Mouse (Mus musculus) midbrain, embryonic 13.5 days (tissue): ENCODE measurements at regions not wholly inside any gene's neighbourhood (a gene's known extent, or its start where the extent isn't known, plus 50 kb on each side); places are given as distances from the start of the nearest gene placed in this dataset.

ENCODE experiments used
- ATAC-seq: fragments of 200-750 bp; cut with Nextera tagmentation; 2 replicates; pipeline ENCODE4 v1.8.0; 2017; ENCODE audit warnings: mild to moderate bottlenecking, moderate TSS enrichment, moderate library complexity
- H3K27ac ChIP-seq: fragments of 300-500 bp; sonication (generic); 2 replicates; pipeline ENCODE4 v1.5.1; 2015; ENCODE audit warnings: inconsistent platforms, mild to moderate bottlenecking, moderate library complexity
- H3K27me3 ChIP-seq: fragments of 300-500 bp; sonication (generic); 2 replicates; pipeline ENCODE4 v1.6.1; 2015; ENCODE audit warnings: mild to moderate bottlenecking, inconsistent platforms
- H3K36me3 ChIP-seq: fragments of 300-500 bp; sonication (generic); 2 replicates; pipeline ENCODE4 v1.6.1; 2015; ENCODE audit warnings: mild to moderate bottlenecking, inconsistent platforms
- H3K4me1 ChIP-seq: fragments of 300-500 bp; sonication (generic); replicated peaks from 2 replicates; pipeline ENCODE4 v1.6.1; 2015; ENCODE audit warnings: inconsistent platforms
- H3K4me2 ChIP-seq: fragments of 300-500 bp; sonication (generic); replicated peaks from 2 replicates; pipeline ENCODE4 v1.6.1; 2015; ENCODE audit warnings: moderate library complexity, mild to moderate bottlenecking, inconsistent platforms
- H3K4me3 ChIP-seq: fragments of 300-500 bp; sonication (generic); replicated peaks from 2 replicates; pipeline ENCODE4 v1.5.1; 2015; ENCODE audit warnings: mild to moderate bottlenecking, inconsistent platforms
- H3K9ac ChIP-seq: fragments of 300-500 bp; sonication (generic); replicated peaks from 2 replicates; pipeline ENCODE4 v1.6.1; 2015; ENCODE audit warnings: mild to moderate bottlenecking, inconsistent platforms
- H3K9me3 ChIP-seq: fragments of 300-500 bp; sonication (generic); 2 replicates; pipeline ENCODE4 v1.6.1; 2016; ENCODE audit warnings: mild to moderate bottlenecking, inconsistent platforms
- WGBS: fragments of 180-500 bp; shearing (Covaris S2); methylation state at CpG from one replicate; pipeline ENCODE4 v1.1.7; 2015; 5-methylcytosine and 5-hydroxymethylcytosine counted together

GRCm38 (mm10) chr16:42808864-42809263 lies 66.8 kb upstream of the Zbtb20 start:
- ATAC-seq: no peak
- no peaks in the 10 kb centered on the region for H3K36me3 ChIP-seq
- WGBS: 84% methylated on average over 6 of the region's 6 CpGs

DNA sequence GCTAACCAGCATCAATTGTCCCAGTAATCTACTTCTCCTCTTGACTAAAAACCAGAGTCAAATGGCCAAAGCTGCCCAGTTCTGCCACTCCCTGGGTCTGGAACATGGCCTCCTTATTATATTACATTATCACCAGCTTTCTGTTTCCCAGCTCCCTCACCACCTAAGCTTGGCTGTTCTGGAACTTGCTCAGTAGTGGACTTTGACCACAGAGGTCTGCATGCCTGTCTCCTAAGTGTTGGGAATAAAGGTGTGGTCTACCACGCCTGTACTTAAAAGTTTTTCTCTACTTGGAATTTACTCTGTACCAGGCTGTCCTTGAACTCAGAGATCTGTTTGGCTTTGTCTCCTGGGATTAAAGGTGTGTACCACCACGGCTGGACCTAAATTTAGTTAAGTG lies 68.1 kb upstream of the Zbtb20 start:
- Histone ChIP-seq H3K27ac (no peak overlapping the region), H3K4me1 (no peaks in the 10 kb centered on the region), H3K36me3 (no peaks in the 10 kb centered on the region), H3K4me3 (no peak overlapping the region), H3K9me3 (no peaks in the 10 kb centered on the region), H3K9ac (no peak overlapping the region), H3K4me2 (no peak overlapping the region), H3K27me3 (no peaks in the 10 kb centered on the region)
- ATAC-seq: no peak
- 85% methylated on average over 2 of the region's 2 CpGs for WGBS

More at GRCm38 (mm10) chr16:42808864-42809263, 66.8 kb upstream of the Zbtb20 start:
- H3K4me3 ChIP-seq: no peak overlapping the region
- no peaks in the 10 kb centered on the region for H3K9me3 ChIP-seq
- H3K9ac ChIP-seq: no peak overlapping the region
- no peak overlapping the region for H3K27ac ChIP-seq
- no peak overlapping the region for H3K4me2 ChIP-seq
- H3K4me1 ChIP-seq: no peaks in the 10 kb centered on the region
- H3K27me3 ChIP-seq: no peaks in the 10 kb centered on the region

DNA sequence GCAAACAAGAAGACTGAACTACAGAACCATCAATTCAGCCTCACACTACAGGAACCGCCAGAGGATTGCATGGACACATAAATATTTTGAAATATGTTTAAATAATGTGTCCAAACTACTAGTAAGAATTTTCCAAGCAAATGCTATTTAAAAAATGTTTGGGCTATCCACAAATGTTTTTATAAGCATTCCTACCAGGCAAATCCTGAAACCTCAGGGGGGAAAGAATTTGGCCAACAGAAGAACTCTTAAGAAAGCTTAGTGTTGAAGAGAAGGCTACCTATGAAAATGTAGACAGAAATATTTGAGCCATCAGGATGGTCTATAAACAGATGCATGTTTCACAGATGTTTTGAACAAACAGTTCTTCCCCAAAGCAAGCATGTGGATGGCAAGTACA lies 72.1 kb upstream of the Zbtb20 start:
- WGBS: 89% methylated on average over 1 of the region's 1 CpGs
- no peak for ATAC-seq
- no peaks in the 10 kb centered on the region for H3K36me3 ChIP-seq
- no peak overlapping the region for H3K9ac ChIP-seq
- H3K4me3 ChIP-seq: no peak overlapping the region
- no peak overlapping the region for H3K4me2 ChIP-seq
- H3K9me3 ChIP-seq: peaks cover 5% of the 10 kb centered on the region; the same call in 1 of the 2 replicates
- H3K27me3 ChIP-seq: no peaks in the 10 kb centered on the region
- H3K27ac ChIP-seq: no peak overlapping the region
- H3K4me1 ChIP-seq: no peaks in the 10 kb centered on the region

DNA sequence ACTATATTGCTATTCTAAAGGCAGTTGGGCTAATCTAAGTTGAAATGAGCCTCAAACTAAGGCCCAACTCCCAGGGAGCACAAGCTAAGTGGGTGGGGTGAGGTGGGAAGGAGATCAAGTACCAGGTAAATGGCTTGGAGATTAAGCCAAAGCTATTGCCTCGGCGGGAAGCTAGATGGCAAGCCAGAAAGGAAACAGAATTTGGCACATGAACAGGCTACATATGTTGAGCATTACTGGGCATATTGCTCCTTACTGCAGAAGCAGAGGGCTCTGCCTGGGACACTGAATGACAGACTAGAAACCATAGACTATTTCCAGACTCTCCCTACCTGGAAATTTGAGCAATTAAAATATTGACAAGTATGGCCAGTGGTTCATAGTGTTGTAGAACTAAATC lies 83.1 kb upstream of the Zbtb20 start:
- ATAC-seq: no peak

DNA sequence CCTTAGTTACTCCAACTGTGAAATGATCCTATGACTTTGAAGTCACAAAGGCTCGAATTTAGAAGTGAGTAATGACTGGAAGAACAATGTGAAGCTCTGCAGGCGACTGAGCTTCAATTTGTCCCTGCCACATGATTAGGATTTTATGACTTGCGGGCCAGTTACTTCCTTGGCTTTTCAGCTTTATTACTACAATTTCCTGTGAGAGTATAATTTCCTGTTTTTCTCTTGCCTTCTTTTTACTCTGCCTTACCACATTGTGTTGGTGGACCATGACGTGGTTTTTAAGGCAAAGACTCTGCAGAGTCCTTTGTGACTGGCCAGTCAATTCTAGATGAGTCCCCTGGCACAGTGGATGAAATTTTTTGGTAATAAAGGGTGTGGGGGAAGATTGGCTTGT lies 91.0 kb upstream of the Zbtb20 start:
- Histone ChIP-seq H3K4me3 (no peak overlapping the region), H3K4me2 (no peak overlapping the region), H3K36me3 (no peaks in the 10 kb centered on the region), H3K9me3 (no peaks in the 10 kb centered on the region), H3K27ac (no peak overlapping the region), H3K4me1 (peaks cover 30% of the 10 kb centered on the region), H3K9ac (no peak overlapping the region), H3K27me3 (no peaks in the 10 kb centered on the region)
- 46% methylated on average over 4 of the region's 4 CpGs for WGBS
- ATAC-seq: no peak

More for the DNA sequence above, 83.1 kb upstream of the Zbtb20 start:
- Histone ChIP-seq H3K4me2 (no peak overlapping the region), H3K4me1 (no peaks in the 10 kb centered on the region), H3K27me3 (no peaks in the 10 kb centered on the region), H3K36me3 (no peaks in the 10 kb centered on the region), H3K9ac (no peak overlapping the region), H3K9me3 (no peaks in the 10 kb centered on the region), H3K27ac (no peak overlapping the region), H3K4me3 (no peak overlapping the region)
- 78% methylated on average over 2 of the region's 2 CpGs for WGBS

DNA sequence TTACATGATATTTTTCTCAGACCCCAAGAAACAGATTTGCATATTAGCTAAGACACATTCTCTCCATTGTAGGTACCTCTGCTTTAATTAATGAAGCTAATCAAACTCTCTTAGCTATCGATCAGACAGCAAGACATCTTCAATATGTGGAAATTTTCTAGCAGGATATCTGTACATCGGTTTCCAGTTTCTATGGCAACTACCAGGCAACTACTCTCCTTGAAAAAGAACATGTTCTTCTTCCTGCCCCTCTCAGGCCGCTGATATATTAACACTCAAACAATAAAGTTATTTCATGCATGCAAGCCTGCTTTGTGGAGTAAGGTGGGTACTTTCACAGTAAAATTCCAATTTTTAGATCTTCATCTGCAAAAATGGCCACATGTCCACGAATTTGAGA lies 91.7 kb upstream of the Zbtb20 start:
- Histone ChIP-seq H3K27me3 (no peaks in the 10 kb centered on the region), H3K36me3 (no peaks in the 10 kb centered on the region), H3K9ac (no peak overlapping the region), H3K9me3 (no peaks in the 10 kb centered on the region), H3K27ac (no peak overlapping the region), H3K4me2 (no peak overlapping the region), H3K4me3 (no peak overlapping the region), H3K4me1 (peaks cover 30% of the 10 kb centered on the region)
- 50% methylated on average over 4 of the region's 4 CpGs for WGBS
- no peak for ATAC-seq

DNA sequence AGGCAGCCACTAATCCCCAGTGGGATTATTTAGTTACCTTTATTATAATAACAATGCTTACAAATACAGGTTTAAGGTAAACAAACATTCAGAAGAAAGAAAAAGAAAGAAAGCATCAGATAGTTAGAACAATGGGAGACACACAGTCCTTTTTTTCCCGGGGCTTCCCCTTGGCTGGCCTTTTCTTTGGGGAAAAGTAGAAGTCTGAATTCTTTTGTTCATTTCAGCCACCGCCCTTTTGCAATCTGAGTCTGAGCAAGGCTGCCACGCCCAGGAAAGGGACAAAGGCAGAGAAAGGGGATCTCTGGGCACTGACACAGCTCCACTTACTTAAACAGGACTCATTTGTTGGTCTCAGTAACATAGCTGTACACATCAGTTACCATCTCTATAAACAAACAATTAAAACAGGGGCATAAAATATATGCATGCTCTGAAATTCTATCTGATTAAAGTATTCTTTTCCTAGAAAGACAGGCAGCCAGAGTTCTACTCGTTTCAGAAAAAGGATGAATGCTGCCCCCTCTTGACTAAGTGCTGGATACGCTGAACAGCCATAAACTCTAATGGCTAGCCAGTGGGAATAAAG lies 93.5 kb upstream of the Zbtb20 start:
- H3K9me3 ChIP-seq: no peaks in the 10 kb centered on the region
- peaks cover 30% of the 10 kb centered on the region for H3K4me1 ChIP-seq
- no peaks in the 10 kb centered on the region for H3K36me3 ChIP-seq
- H3K4me2 ChIP-seq: peak overlapping the region; percentile 26
- no peaks in the 10 kb centered on the region for H3K27me3 ChIP-seq
- ATAC-seq: peak; percentile 81
- WGBS: 2% methylated on average over 5 of the region's 5 CpGs
- no peak overlapping the region for H3K9ac ChIP-seq
- no peak overlapping the region for H3K4me3 ChIP-seq
- peak overlapping the region; percentile 84 for H3K27ac ChIP-seq

GRCm38 (mm10) chr16:42781096-42782071 lies 94.3 kb upstream of the Zbtb20 start:
- Histone ChIP-seq H3K4me2 (peak overlapping the region; percentile 26), H3K27ac (peak overlapping the region; percentile 84), H3K4me1 (peaks cover 30% of the 10 kb centered on the region), H3K9ac (no peak overlapping the region), H3K4me3 (no peak overlapping the region), H3K36me3 (no peaks in the 10 kb centered on the region), H3K9me3 (no peaks in the 10 kb centered on the region), H3K27me3 (no peaks in the 10 kb centered on the region)
- peak; percentile 81 for ATAC-seq
- 3% methylated on average over 12 of the region's 12 CpGs for WGBS

DNA sequence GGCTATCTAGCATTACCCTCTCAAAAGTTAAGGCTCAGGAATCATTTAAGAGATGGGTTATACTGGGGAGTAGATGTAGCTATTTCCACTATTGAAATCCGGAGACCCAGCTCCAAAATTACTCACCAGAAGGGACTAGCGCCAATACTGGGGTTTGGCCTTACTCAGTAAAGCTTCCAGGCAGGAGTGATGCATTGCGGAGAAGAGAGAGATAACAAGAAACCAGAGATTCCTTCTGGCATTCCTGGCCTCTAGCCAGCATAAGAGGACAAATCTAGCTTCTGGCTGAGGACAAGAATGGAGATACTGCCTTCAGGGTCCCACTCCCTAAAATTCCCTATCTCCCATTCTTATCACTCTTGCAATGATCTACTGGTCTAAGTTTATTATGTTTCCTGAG lies 95.7 kb upstream of the Zbtb20 start:
- Histone ChIP-seq H3K27me3 (no peaks in the 10 kb centered on the region), H3K9me3 (no peaks in the 10 kb centered on the region), H3K4me3 (no peak overlapping the region), H3K4me2 (no peak overlapping the region), H3K36me3 (no peaks in the 10 kb centered on the region), H3K9ac (no peak overlapping the region), H3K4me1 (peaks cover 30% of the 10 kb centered on the region), H3K27ac (no peak overlapping the region)
- no peak for ATAC-seq
- 90% methylated on average over 3 of the region's 3 CpGs for WGBS

GRCm38 (mm10) chr16:42772640-42773039 lies 103.0 kb upstream of the Zbtb20 start:
- H3K27me3 ChIP-seq: no peaks in the 10 kb centered on the region
- no peak overlapping the region for H3K9ac ChIP-seq
- H3K4me1 ChIP-seq: no peaks in the 10 kb centered on the region
- 79% methylated on average over 2 of the region's 2 CpGs for WGBS
- 0 out of 2 replicates have a peak, but pooled peaks cover 5% of the 10 kb centered on the region for H3K9me3 ChIP-seq
- H3K4me2 ChIP-seq: no peak overlapping the region
- H3K27ac ChIP-seq: no peak overlapping the region
- no peak overlapping the region for H3K4me3 ChIP-seq
- no peaks in the 10 kb centered on the region for H3K36me3 ChIP-seq
- no peak for ATAC-seq

DNA sequence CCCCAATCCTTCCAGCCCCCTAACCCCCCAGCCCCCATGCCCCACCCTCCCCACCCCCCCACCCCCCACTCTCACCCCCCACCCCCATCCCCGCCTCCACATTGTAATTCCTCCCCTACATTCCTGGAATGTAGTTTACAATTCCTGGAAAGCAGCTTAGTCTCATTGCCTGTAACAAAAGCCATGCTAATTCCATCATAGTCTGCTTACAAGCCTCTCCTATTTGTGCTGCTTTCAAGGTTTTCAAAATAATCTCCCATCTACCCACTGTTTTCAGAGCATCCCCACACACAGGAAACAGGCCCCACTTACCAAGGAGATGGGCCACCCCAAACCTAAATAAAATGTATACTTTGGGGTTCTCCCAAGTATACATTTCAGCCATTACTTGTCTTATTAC lies 105.5 kb upstream of the Zbtb20 start:
- Histone ChIP-seq H3K9ac (no peak overlapping the region), H3K27ac (no peak overlapping the region), H3K27me3 (no peaks in the 10 kb centered on the region), H3K36me3 (no peaks in the 10 kb centered on the region), H3K9me3 (0 out of 2 replicates have a peak, but pooled peaks cover 5% of the 10 kb centered on the region), H3K4me2 (no peak overlapping the region), H3K4me3 (no peak overlapping the region), H3K4me1 (no peaks in the 10 kb centered on the region)
- 27% methylated on average over 1 of the region's 1 CpGs for WGBS
- ATAC-seq: no peak

GRCm38 (mm10) chr16:42748681-42749080 lies 127.0 kb upstream of the Zbtb20 start:
- no peak for ATAC-seq
- Histone ChIP-seq H3K9ac (no peak overlapping the region), H3K27me3 (no peaks in the 10 kb centered on the region), H3K9me3 (no peaks in the 10 kb centered on the region), H3K36me3 (no peaks in the 10 kb centered on the region), H3K4me2 (no peak overlapping the region), H3K4me1 (peaks cover 16% of the 10 kb centered on the region), H3K4me3 (no peak overlapping the region), H3K27ac (no peak overlapping the region)
- WGBS: 79% methylated on average over 5 of the region's 5 CpGs
